Mouse (Mus musculus) cerebellum, adult 2 months (tissue): ENCODE results near the gene Xpc. TPM values are rescaled to one million over a fixed set of nuclear protein-coding genes. Genes with fewer than 3 reads are reported as not detected.
A peak's percentile ranks its signal among the peaks of the same experiment; 100 is the strongest.

Experiments used
- DNase-seq, 2 experiments: peaks; one replicate each; pipeline ENCODE4 v3.0.0; 2021
- H3K27ac ChIP-seq: fragments of 200-500 bp; 2 replicates; pipeline ENCODE4 v1.5.1; 2012; ENCODE audit warnings: low read length, control low read depth, inconsistent platforms; ENCODE audit not compliant: insufficient read depth
- H3K27me3 ChIP-seq: fragments of 200-500 bp; 2 replicates; pipeline ENCODE4 v1.6.1; 2012; ENCODE audit warnings: inconsistent platforms, mild to moderate bottlenecking, low read length, moderate library complexity; ENCODE audit not compliant: control insufficient read depth, insufficient read depth
- H3K4me1 ChIP-seq: fragments of 200-500 bp; 2 replicates; pipeline ENCODE4 v1.6.1; 2011; ENCODE audit warnings: low read length; ENCODE audit not compliant: control insufficient read depth, insufficient read depth
- H3K4me3 ChIP-seq: fragments of 200-500 bp; replicated peaks from 2 replicates; pipeline ENCODE3; 2011; ENCODE audit warnings: mild to moderate bottlenecking, low read depth, low read length, control low read depth; ENCODE audit not compliant: insufficient read depth
- CTCF ChIP-seq: fragments of 200-500 bp; IDR thresholded peaks from 2 replicates; pipeline ENCODE4 v1.5.1; 2011; ENCODE audit warnings: low read depth, mild to moderate bottlenecking, control low read depth, low read length, moderate library complexity, borderline replicate concordance; ENCODE audit not compliant: insufficient read depth
- POLR2A ChIP-seq: fragments of 200-500 bp; IDR thresholded peaks from 2 replicates; pipeline ENCODE4 v1.6.1; 2011; ENCODE audit warnings: low read length, control low read depth, borderline replicate concordance; ENCODE audit not compliant: insufficient read depth
- WGBS: fragments of 180-500 bp; shearing (Covaris S2); methylation state at CpG from one replicate; pipeline ENCODE4 v1.1.7; 2018; 5-methylcytosine and 5-hydroxymethylcytosine counted together
- polyA plus RNA-seq: library from polyadenylated mRNA; depleted of rRNA; stranded (reverse); fragments of >200 nt; gene quantifications from 2 replicates; pipeline ENCODE4 v1.2.3, GENCODE M21; 2012

Xpc gene
- polyA plus RNA-seq, 1 experiment, result 13.2 TPM

DNA sequence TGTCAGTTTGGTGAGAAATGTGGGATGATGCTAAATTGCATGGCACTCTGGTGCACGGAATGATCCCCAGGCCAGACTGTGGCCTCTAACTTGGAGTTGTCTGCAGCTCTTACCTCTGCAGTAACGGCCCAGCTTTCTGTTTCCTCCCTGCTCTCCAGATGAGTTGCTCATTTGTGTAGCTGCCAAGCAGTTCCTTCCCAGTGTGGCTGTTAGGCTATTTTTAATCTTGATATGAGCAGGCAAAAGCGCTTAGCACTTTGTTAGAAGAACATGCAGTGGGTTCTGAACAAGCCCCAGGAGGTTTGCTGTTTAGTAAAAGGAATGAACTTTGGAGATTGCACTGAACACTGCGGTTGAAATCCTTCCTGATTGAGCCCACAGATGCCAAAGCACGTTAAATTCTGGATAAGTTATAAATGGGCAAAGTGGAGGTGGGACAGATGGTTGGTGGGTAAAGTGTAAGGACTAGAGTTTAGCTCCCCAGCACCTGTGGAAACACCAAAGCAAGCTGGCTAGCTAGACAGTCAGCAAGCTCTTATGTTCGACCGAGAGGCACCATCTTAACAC is 2.8 kb upstream of the Xpc start:
- Histone ChIP-seq H3K27ac (no peak overlapping the region), H3K4me1 (peaks cover 3% of the 10 kb centered on the region), H3K4me3 (no peak overlapping the region), H3K27me3 (no peaks in the 10 kb centered on the region)
- DNase-seq, result no peak
- WGBS, result 85% methylated on average over 7 of the region's 7 CpGs
- TF ChIP-seq CTCF (no peak), POLR2A (no peak)

DNA sequence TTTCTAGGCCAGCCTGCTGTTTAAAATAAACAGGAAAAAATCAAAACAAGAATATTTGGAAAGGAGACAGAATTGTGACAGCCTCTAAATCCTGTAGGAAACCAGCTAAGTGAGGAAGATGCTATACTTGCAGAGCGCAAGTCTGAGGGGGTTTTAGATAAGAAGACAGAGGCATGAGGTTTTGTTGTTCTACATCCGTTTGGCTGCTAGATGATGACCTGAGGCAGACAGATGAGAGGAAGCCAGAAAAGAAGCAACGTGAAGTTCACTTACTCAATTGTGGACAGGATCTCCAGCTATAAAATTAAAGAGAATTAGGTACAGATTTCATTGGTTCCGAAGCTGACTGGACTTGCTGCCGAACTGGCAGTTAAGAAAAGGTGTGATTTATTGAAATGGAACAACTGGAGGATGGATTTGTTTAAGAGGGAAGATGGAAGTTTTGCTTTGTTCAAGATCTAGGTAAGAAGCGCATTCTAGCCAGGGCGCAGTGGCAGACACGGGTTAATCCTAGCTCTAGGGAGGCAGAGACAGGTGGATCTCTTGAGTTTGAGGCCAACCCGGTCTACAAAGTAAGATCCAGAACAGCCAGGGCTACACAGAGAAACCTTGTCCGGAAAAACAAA is 838 bp downstream of the Xpc start:
- no peak for DNase-seq
- Histone ChIP-seq H3K27ac (no peak overlapping the region), H3K4me3 (peak overlapping the region; percentile 74), H3K4me1 (peaks cover 3% of the 10 kb centered on the region), H3K27me3 (no peaks in the 10 kb centered on the region)
- 34% methylated on average over 10 of the region's 10 CpGs for WGBS
- TF ChIP-seq POLR2A (no peak), CTCF (no peak)

DNA sequence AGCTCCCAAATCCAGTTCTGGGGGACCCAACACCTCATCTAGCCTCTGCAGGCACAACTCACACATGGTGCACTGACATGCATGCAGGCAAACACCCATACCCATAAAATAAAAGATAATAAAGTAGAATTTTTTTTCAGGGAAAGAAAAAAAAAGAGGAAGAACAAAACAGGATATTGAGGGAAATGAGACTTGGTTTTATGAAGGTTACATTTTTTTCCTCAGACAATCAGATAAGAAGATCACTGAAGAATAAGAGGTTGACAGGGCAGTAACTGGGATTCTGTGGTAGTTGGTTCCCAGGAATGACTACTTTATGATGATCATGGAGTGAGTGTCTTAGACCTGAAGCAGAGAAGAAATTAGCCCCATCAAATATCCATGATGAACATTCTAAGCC is 1.6 kb downstream of the Xpc start:
- Histone ChIP-seq H3K4me3 (no peak overlapping the region), H3K27ac (no peak overlapping the region), H3K27me3 (no peaks in the 10 kb centered on the region), H3K4me1 (peaks cover 3% of the 10 kb centered on the region)
- DNase-seq, result no peak
- TF ChIP-seq CTCF (no peak), POLR2A (no peak)

DNA sequence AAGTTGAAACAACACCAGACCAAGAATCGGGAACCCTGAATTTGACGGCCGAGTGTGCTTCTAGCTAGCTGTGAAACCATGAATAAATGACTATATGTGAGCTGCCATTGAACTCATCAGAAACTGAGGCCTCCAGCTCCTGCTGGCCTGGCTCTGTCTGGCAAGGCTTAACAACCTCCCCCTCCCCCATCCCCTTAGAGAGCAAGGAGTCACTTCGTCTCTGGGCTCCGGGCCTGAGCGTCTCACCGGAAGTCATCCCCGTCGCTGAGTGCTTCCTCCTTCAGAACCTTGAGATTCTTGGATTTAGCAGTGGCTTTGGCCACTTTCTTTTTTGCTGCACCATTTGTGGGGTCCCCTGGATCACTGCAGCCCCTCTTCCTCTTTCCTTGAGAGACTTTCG is 5.5 kb downstream of the Xpc start:
- 62% methylated on average over 10 of the region's 10 CpGs for WGBS
- no peaks in the 10 kb centered on the region for H3K27me3 ChIP-seq
- H3K27ac ChIP-seq, result no peak overlapping the region
- no peaks in the 10 kb centered on the region; the same call in 1 of the 2 replicates for H3K4me1 ChIP-seq
- TF ChIP-seq CTCF, result no peak
- TF ChIP-seq POLR2A, result no peak
- no peak overlapping the region for H3K4me3 ChIP-seq
- DNase-seq, result no peak

DNA sequence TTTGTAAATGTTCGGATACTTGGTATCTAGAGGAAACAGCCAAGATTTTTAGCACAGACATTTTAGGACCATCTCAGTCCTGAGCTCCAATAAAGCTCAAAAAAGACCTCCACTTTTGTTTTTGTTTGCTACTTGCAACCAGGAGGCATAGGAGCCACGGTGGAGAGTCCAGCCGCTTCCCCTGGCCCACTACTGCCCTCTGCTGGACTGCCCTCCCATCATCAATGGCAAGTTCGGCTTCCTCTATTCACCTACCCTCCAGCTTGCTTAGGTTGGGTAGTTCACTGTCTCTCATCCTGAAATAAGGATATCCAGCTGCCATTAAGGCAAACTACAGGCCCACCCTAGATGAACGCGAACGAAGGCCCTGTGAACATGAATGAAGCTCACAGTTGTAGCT is 6.4 kb downstream of the Xpc start:
- peak; percentile 44 to 58 for DNase-seq
- WGBS, result 38% methylated on average over 7 of the region's 7 CpGs
- Histone ChIP-seq H3K27me3 (no peaks in the 10 kb centered on the region), H3K4me1 (no peaks in the 10 kb centered on the region), H3K27ac (no peak overlapping the region), H3K4me3 (no peak overlapping the region)
- TF ChIP-seq POLR2A (no peak), CTCF (peak; percentile 78)

DNA sequence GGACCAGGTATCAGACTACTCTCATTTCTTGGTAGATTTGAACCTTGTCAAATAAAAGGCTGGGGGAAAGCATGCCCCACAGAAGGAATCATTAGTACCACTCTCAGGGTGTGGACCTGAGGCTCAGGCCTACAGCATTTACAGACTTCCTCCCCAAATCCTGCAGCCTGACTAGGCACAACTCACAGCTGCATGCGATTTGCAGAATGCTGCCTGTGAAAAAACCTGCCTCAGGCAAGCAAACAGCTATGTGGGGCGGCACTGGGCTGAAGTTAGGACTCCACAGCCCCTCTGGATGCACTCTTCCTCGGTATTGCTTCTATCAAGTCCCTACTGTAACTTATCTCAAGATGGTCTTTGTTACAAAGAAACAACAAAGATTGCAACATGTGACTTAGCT is 7.6 kb downstream of the Xpc start:
- DNase-seq, result no peak
- no peak overlapping the region for H3K27ac ChIP-seq
- whole genome bisulfite sequencing, result 90% methylated on average over 3 of the region's 3 CpGs
- TF ChIP-seq CTCF (no peak), POLR2A (no peak)
- H3K27me3 ChIP-seq, result no peaks in the 10 kb centered on the region
- H3K4me1 ChIP-seq, result no peaks in the 10 kb centered on the region
- H3K4me3 ChIP-seq, result no peak overlapping the region

DNA sequence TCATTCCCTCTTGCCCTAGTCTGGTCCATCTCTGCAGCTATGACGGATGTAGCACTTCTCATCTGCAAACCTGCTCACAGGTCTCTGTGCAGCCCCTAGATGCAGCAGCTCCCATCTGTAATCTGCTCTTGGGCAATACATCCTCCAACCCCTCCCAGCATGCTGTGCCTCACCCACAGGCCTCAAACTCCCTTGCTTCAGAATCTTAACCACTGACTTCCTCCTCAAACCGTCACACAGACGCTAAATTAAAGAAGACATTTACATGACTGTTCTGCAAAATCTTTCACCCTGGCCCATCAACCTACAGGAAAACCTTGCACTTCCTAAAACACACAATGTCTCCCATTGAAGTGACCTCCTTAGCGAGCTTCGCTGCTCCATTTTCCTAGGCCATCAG is 9.7 kb downstream of the Xpc start:
- DNase-seq, result no peak
- no peak overlapping the region for H3K4me3 ChIP-seq
- H3K27me3 ChIP-seq, result no peaks in the 10 kb centered on the region
- WGBS, result 95% methylated on average over 5 of the region's 5 CpGs
- H3K4me1 ChIP-seq, result no peaks in the 10 kb centered on the region
- H3K27ac ChIP-seq, result no peak overlapping the region
- TF ChIP-seq POLR2A (no peak), CTCF (no peak)

DNA sequence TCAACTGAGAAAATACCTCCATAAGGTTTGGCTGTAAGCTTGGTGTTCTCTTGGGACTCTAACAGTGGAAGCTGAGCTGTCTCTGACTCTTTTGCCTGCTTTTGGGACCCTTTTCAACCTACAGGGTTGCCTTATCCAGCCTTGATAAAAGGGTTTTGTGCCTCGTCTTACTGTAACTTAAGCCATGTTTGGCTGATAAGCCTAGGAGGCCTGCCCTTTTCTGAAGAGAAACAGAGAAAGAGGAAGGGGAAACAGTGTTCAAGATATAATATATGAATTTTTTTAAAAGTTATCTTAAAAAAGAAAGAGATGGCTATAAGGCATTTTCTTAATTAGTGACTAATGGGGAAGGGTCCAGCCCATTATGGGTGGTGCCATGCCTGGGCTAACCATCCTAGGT is 12.4 kb downstream of the Xpc start:
- H3K4me3 ChIP-seq, result no peak overlapping the region
- TF ChIP-seq CTCF (no peak), POLR2A (no peak)
- 93% methylated on average over 1 of the region's 1 CpGs for WGBS
- no peaks in the 10 kb centered on the region for H3K4me1 ChIP-seq
- no peak for DNase-seq
- no peak overlapping the region for H3K27ac ChIP-seq
- no peaks in the 10 kb centered on the region for H3K27me3 ChIP-seq
